Mouse (Mus musculus) frontal cortex, adult (tissue): Measurements from ENCODE around the gene Cib1.

Experiments used
- ATAC-seq: cut with Nextera tagmentation; 2 replicates; pipeline ENCODE4 v1.9.2; 2017; ENCODE audit warnings: mild to moderate bottlenecking, moderate library complexity, mixed read lengths; ENCODE audit not compliant: low TSS enrichment

The Cib1 gene

GRCm38 (mm10) chr7:80184968-80185367, 47.6 kb downstream of the Cib1 start:
- no peak for ATAC-seq

GRCm38 (mm10) chr7:80184551-80184950, 48.1 kb downstream of the Cib1 start:
- ATAC-seq: no peak

- no peak for ATAC-seq
These were observed 48.6 kb downstream of the Cib1 start for GRCm38 (mm10) chr7:80183969-80184368.

- ATAC-seq: no peak
These were observed 49.1 kb downstream of the Cib1 start for GRCm38 (mm10) chr7:80183466-80183865.

- ATAC-seq: no peak
These were observed 50.5 kb downstream of the Cib1 start for GRCm38 (mm10) chr7:80182139-80182538.

- ATAC-seq: no peak
These were observed 51.5 kb downstream of the Cib1 start for GRCm38 (mm10) chr7:80181078-80181477.

- no peak for ATAC-seq
These were observed 52.4 kb downstream of the Cib1 start for GRCm38 (mm10) chr7:80180202-80180601.

- ATAC-seq: no peak
These were observed 52.8 kb downstream of the Cib1 start for GRCm38 (mm10) chr7:80179790-80180189.

GRCm38 (mm10) chr7:80179327-80179726, 53.3 kb downstream of the Cib1 start:
- ATAC-seq: no peak

- no peak for ATAC-seq
These were observed 54.4 kb downstream of the Cib1 start for GRCm38 (mm10) chr7:80178037-80178729.

- no peak for ATAC-seq
These were observed 55.2 kb downstream of the Cib1 start for GRCm38 (mm10) chr7:80177438-80177837.
